Mouse (Mus musculus) brain, embryonic 14.5 days (tissue): ENCODE data around the gene Poldip3.

Source experiments
- CTCF ChIP-seq: fragments of 200-500 bp; IDR thresholded peaks from 2 replicates; pipeline ENCODE4 v1.5.1; 2012; ENCODE audit warnings: inconsistent platforms, mild to moderate bottlenecking, moderate library complexity, borderline replicate concordance; ENCODE audit not compliant: insufficient read depth, insufficient read length; ENCODE audit errors: extremely low read depth
- POLR2A ChIP-seq: fragments of 200-500 bp; IDR thresholded peaks from 2 replicates; pipeline ENCODE4 v1.6.1; 2012; ENCODE audit warnings: mild to moderate bottlenecking, inconsistent platforms, borderline replicate concordance; ENCODE audit not compliant: poor library complexity, insufficient read depth, insufficient read length, severe bottlenecking; ENCODE audit errors: extremely low read depth

- TF ChIP-seq CTCF: no peak
- no peak for TF ChIP-seq POLR2A
Observed at GRCm38 (mm10) chr15:83182351-83182750, 33.2 kb upstream of the Poldip3 start.
